ENCODE assay signal across 19 mouse cellular contexts in genomic region chr13:75718376-75718775, GRCm38 (mm10). TPM values are rescaled to one million over a fixed set of nuclear protein-coding genes. Genes with fewer than 3 reads are reported as not detected.
DNase-seq lines count a peak whose midpoint lies in the region; ATAC-seq and TF ChIP-seq lines count a peak whose summit lies in the region.
"Had no signal": no experiment of that assay in that cellular context is flagged by ENCODE, and none has a peak within 500 bp of the region (broad histone marks: within the 10 kb centered on the region; RNA-seq: fewer than 3 reads in every experiment).

No protein-coding gene starts in this region.

- H3K4me2 ChIP-seq in heart, embryonic 13.5 days = peak overlapping the region; percentile 27; the same call in 1 of the 2 replicates
- H3K4me2 ChIP-seq in limb, embryonic 13.5 days (replicated peaks) = no peak overlapping the region
- H3K4me2 ChIP-seq in liver, embryonic 13.5 days = peak overlapping the region; percentile 59
- 0 out of 2 replicates have a peak overlapping the region, but pooled peaks have one; percentile 48 for H3K4me2 ChIP-seq in liver, postnatal 0 days (ENCODE audit: low read depth, low read length)
- H3K4me2 ChIP-seq: embryonic facial prominence, embryonic 12.5 days; forebrain, embryonic 13.5 days; hindbrain, embryonic 13.5 days had no signal

- no peaks in the 10 kb centered on the region for H3K4me1 ChIP-seq in heart, embryonic 13.5 days
- peaks cover 11% of the 10 kb centered on the region for H3K4me1 ChIP-seq in limb, embryonic 13.5 days
- H3K4me1 ChIP-seq in liver, embryonic 13.5 days (replicated peaks) = peaks cover 94% of the 10 kb centered on the region
- H3K4me1 ChIP-seq in liver, postnatal 0 days (ENCODE audit: insufficient read depth) = peaks cover 48% of the 10 kb centered on the region
- H3K4me1 ChIP-seq: embryonic facial prominence, embryonic 12.5 days; forebrain, embryonic 13.5 days; hindbrain, embryonic 13.5 days had no signal

- no peaks in the 10 kb centered on the region for H3K27me3 ChIP-seq in heart, embryonic 13.5 days (replicated peaks)
- no peaks in the 10 kb centered on the region for H3K27me3 ChIP-seq in limb, embryonic 13.5 days
- H3K27me3 ChIP-seq in liver, embryonic 13.5 days = no peaks in the 10 kb centered on the region
- no peaks in the 10 kb centered on the region for H3K27me3 ChIP-seq in liver, postnatal 0 days (ENCODE audit: insufficient read depth, low read length)
- H3K27me3 ChIP-seq: embryonic facial prominence, embryonic 12.5 days; forebrain, embryonic 13.5 days; hindbrain, embryonic 13.5 days had no signal

- TF ChIP-seq CTCF in liver, postnatal 0 days (IDR thresholded peaks at IDR 0.05; ENCODE audit: low read depth) = no peak

- H3K27ac ChIP-seq in heart, embryonic 13.5 days (replicated peaks) = no peak overlapping the region
- H3K27ac ChIP-seq in limb, embryonic 13.5 days = no peak overlapping the region
- peak overlapping the region; percentile 90 for H3K27ac ChIP-seq in liver, embryonic 13.5 days
- H3K27ac ChIP-seq in liver, postnatal 0 days (ENCODE audit: low read depth) = no peak overlapping the region
- H3K27ac ChIP-seq: embryonic facial prominence, embryonic 12.5 days; forebrain, embryonic 13.5 days; hindbrain, embryonic 13.5 days; hindbrain, postnatal 0 days had no signal

- no peak overlapping the region for H3K9ac ChIP-seq in heart, embryonic 13.5 days
- H3K9ac ChIP-seq in limb, embryonic 13.5 days = no peak overlapping the region
- H3K9ac ChIP-seq in liver, embryonic 13.5 days = peak overlapping the region; percentile 63
- no peak overlapping the region for H3K9ac ChIP-seq in liver, postnatal 0 days (replicated peaks)
- H3K9ac ChIP-seq: embryonic facial prominence, embryonic 12.5 days; forebrain, embryonic 13.5 days; forebrain, postnatal 0 days; hindbrain, embryonic 13.5 days had no signal

- intact Hi-C loops in heart, postnatal 14 days (cut with DNase I) = no loop called here

- no peak for TF ChIP-seq EP300 in liver, postnatal 0 days (IDR thresholded peaks at IDR 0.05; ENCODE audit: low read depth)

- H3K4me3 ChIP-seq in heart, embryonic 13.5 days = no peak overlapping the region
- no peak overlapping the region for H3K4me3 ChIP-seq in limb, embryonic 13.5 days
- peak overlapping the region; percentile 19 for H3K4me3 ChIP-seq in liver, embryonic 13.5 days (replicated peaks)
- H3K4me3 ChIP-seq in liver, postnatal 0 days (ENCODE audit: low read depth, low read length) = no peak overlapping the region
- H3K4me3 ChIP-seq: embryonic facial prominence, embryonic 12.5 days; forebrain, embryonic 13.5 days; hindbrain, embryonic 13.5 days had no signal

- ATAC-seq in heart, embryonic 13.5 days (ENCODE audit: extremely low read depth, insufficient number of reproducible peaks, low FRiP score, low TSS enrichment) = no peak
- peak; percentile 40; the same call in 1 of the 2 replicates for ATAC-seq in limb, embryonic 13.5 days (ENCODE audit: low FRiP score, low read depth)
- no peak for ATAC-seq in liver, embryonic 13.5 days (ENCODE audit: low read depth)
- ATAC-seq in liver, postnatal 0 days = no peak
- ATAC-seq: forebrain, embryonic 13.5 days; forebrain, postnatal 0 days; hindbrain, postnatal 0 days had no signal

- no peak for DNase-seq in heart, postnatal 14 days
- no peak for DNase-seq in liver, embryonic 13.5 days
- DNase-seq in liver, postnatal 0 days = no peak
- DNase-seq in B cell, adult 2 months = no peak
- DNase-seq in spleen, postnatal 36 days (ENCODE audit: low spot score in 2 of 2) = no peak
- DNase-seq: adrenal gland, postnatal 10 days; cerebellum, adult 11 months; cerebellum, adult 8-10 months; cerebellum, postnatal 14 days; forebrain, postnatal 0 days; gastrocnemius, postnatal 14 days; heart, postnatal 10 days had no signal

- H3K9me3 ChIP-seq in heart, embryonic 13.5 days = no peaks in the 10 kb centered on the region
- no peaks in the 10 kb centered on the region for H3K9me3 ChIP-seq in limb, embryonic 13.5 days
- no peaks in the 10 kb centered on the region for H3K9me3 ChIP-seq in liver, embryonic 13.5 days (replicated peaks)
- H3K9me3 ChIP-seq in liver, postnatal 0 days (ENCODE audit: low read length) = no peaks in the 10 kb centered on the region
- H3K9me3 ChIP-seq: embryonic facial prominence, embryonic 12.5 days; forebrain, embryonic 13.5 days; G1E; hindbrain, embryonic 13.5 days had no signal

- no peaks in the 10 kb centered on the region for H3K36me3 ChIP-seq in heart, embryonic 13.5 days
- H3K36me3 ChIP-seq in limb, embryonic 13.5 days = no peaks in the 10 kb centered on the region
- peaks cover 24% of the 10 kb centered on the region for H3K36me3 ChIP-seq in liver, embryonic 13.5 days
- 0 out of 2 replicates have a peak, but pooled peaks cover 4% of the 10 kb centered on the region for H3K36me3 ChIP-seq in liver, postnatal 0 days (replicated peaks; ENCODE audit: insufficient read depth, low read length)
- H3K36me3 ChIP-seq: embryonic facial prominence, embryonic 12.5 days; hindbrain, embryonic 13.5 days had no signal

RNA-seq across cellular contexts. Expression of gene Ell2, which starts 11.8 kb away (rescaled TPM):
- polyA plus RNA-seq in heart, embryonic 13.5 days (2015; fragmentation: Nextera tagmentation; extraction: Ambion mirVana) = 4.6 and 4.8 TPM in 2 replicates
- total RNA-seq in heart, postnatal 14 days (2021) = 10 to 100 TPM; 20.4 to 22.8 TPM
- polyA plus RNA-seq in limb, embryonic 13.5 days (2015; fragmentation: Nextera tagmentation; extraction: Ambion mirVana) = 5.9 and 6.7 TPM in 2 replicates
- 38.2 and 49.6 TPM in 2 replicates for polyA plus RNA-seq in liver, embryonic 13.5 days (2015; fragmentation: Nextera tagmentation; extraction: Ambion mirVana)
- polyA plus RNA-seq in liver, postnatal 0 days (2015; fragmentation: Nextera tagmentation; extraction: Ambion mirVana) = 12.1 and 13.7 TPM in 2 replicates
